Mouse (Mus musculus) kidney, postnatal 14 days (tissue): ENCODE data around the gene Tbx4.

ENCODE experiments used
- DNase-seq: peaks from one replicate; pipeline ENCODE4 v3.0.0; 2022; ENCODE audit warnings: mixed read lengths

The Tbx4 gene

GRCm38 (mm10) chr11:85885665-85886428 lies at the start of gene Tbx4:
Gene Tbx4 (plus strand): TSS chr11:85886422.
- no peak for DNase-seq

GRCm38 (mm10) chr11:85836523-85837290 lies 49.5 kb upstream of the Tbx4 start:
- DNase-seq, result peak; percentile 34

- DNase-seq, result peak; percentile 41
Measured at GRCm38 (mm10) chr11:85837291-85837647, 49.0 kb upstream of the Tbx4 start.

- peak; percentile 36 for DNase-seq
Measured at GRCm38 (mm10) chr11:85837648-85838423, 48.4 kb upstream of the Tbx4 start.

- peak; percentile 33 for DNase-seq
Measured at GRCm38 (mm10) chr11:85838424-85839257, 47.6 kb upstream of the Tbx4 start.

GRCm38 (mm10) chr11:85839258-85840030 lies 46.8 kb upstream of the Tbx4 start:
- no peak for DNase-seq

- DNase-seq, result peak; percentile 28
Measured at GRCm38 (mm10) chr11:85840031-85840802, 46.0 kb upstream of the Tbx4 start.

- peak; percentile 24 for DNase-seq
Measured at GRCm38 (mm10) chr11:85840803-85841145, 45.4 kb upstream of the Tbx4 start.

- peak; percentile 24 for DNase-seq
Measured at GRCm38 (mm10) chr11:85841211-85841681, 45.0 kb upstream of the Tbx4 start.

GRCm38 (mm10) chr11:85841980-85842379 lies 44.2 kb upstream of the Tbx4 start:
- DNase-seq, result peak; percentile 84

- DNase-seq, result peak; percentile 23
Measured at GRCm38 (mm10) chr11:85842596-85843346, 43.5 kb upstream of the Tbx4 start.

- peak; percentile 90 for DNase-seq
Measured at GRCm38 (mm10) chr11:85843347-85843692, 42.9 kb upstream of the Tbx4 start.

- DNase-seq, result peak; percentile 94
Measured at GRCm38 (mm10) chr11:85844144-85844965, 41.9 kb upstream of the Tbx4 start.

GRCm38 (mm10) chr11:85844971-85845370 lies 41.3 kb upstream of the Tbx4 start:
- peak; percentile 72 for DNase-seq

GRCm38 (mm10) chr11:85845921-85846320 lies 40.3 kb upstream of the Tbx4 start:
- peak; percentile 83 for DNase-seq

- peak; percentile 69 for DNase-seq
Measured at GRCm38 (mm10) chr11:85846509-85846908, 39.7 kb upstream of the Tbx4 start.

- peak; percentile 85 for DNase-seq
Measured at GRCm38 (mm10) chr11:85849037-85849436, 37.2 kb upstream of the Tbx4 start.

- DNase-seq, result no peak
Measured at GRCm38 (mm10) chr11:85850233-85850632, 36.0 kb upstream of the Tbx4 start, which contains the start of gene Gm11444. Gene Gm11444 (minus strand): TSS chr11:85850333.

GRCm38 (mm10) chr11:85850758-85851157 lies 35.5 kb upstream of the Tbx4 start:
- DNase-seq, result no peak
